Mouse (Mus musculus): ENCODE data around the gene Ceacam18. TPM values are rescaled to one million over a fixed set of nuclear protein-coding genes. Genes with fewer than 3 reads are reported as not detected.
A peak's percentile ranks its signal among the peaks of the same experiment; 100 is the strongest.

The Ceacam18 gene
- polyA plus RNA-seq (2012; rRNA removed) = not detected in 2 replicates

DNA sequence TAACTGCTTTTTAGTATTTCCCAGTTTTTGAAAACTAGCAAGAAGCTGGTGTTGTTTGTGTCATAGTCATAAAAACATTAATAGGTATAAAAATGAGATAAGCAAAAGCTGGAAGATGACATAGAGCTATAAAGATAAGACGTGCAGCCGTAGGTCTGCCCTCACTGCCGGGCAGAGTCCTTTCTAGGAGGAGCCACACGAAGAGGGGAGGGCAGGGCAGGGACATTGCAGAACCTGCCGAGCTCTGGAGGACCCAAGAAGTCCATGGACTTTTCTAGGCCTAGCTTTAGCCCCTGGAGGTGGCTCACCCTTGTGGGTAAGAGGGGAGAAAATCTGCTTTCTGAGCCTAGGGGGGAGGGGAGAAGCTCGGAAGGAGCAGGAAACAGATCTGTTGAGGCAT is at the start of gene Ceacam18:
Gene Ceacam18, plus strand, starts transcription at position 208 of the 400 bp plus-strand sequence.
- no peaks in the 10 kb centered on the region; the same call in 1 of the 2 replicates for H3K4me1 ChIP-seq (ENCODE audit: control insufficient read depth, insufficient read depth, low read length)
- no peak for DNase-seq
- H3K4me3 ChIP-seq (replicated peaks; ENCODE audit: extremely low read depth, low read depth, low read length) = no peak within 1 kb of the TSS
- TF ChIP-seq POLR2A (IDR thresholded peaks at IDR 0.05; ENCODE audit: borderline replicate concordance, extremely low read depth, low read depth, low read length) (no peak), CTCF (IDR thresholded peaks at IDR 0.05; ENCODE audit: insufficient read depth, low read length) (no peak)
- WGBS = 43% methylated on average over 6 of the region's 6 CpGs

DNA sequence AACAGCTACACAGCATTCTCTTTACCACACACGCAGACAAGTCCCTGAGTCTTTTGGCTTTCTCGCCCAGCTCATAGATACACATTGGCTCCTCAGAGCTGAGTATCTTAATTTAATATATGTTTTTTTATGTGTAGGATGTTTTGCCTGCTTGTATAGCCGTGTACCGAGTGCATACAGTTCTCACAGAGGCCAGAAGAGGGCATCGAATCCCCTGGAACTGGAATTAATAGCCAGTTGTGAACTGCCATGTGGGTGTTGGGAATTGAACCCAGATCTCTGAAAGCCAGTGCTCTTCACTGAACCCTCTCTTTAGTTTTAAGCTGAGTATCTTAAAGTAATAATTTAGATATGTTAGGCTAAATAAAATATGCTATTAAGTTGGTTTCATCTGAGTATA is 49.7 kb upstream of the Ceacam18 start:
- TF ChIP-seq POLR2A (IDR thresholded peaks at IDR 0.05; ENCODE audit: borderline replicate concordance, extremely low read depth, low read depth, low read length) (no peak), CTCF (IDR thresholded peaks at IDR 0.05; ENCODE audit: insufficient read depth, low read length) (no peak)
- no peak for DNase-seq
- Histone ChIP-seq H3K4me1 (ENCODE audit: control insufficient read depth, insufficient read depth, low read length) (peaks cover 3% of the 10 kb centered on the region; the same call in 1 of the 2 replicates), H3K4me3 (replicated peaks; ENCODE audit: extremely low read depth, low read depth, low read length) (no peak overlapping the region)
- WGBS = 91% methylated on average over 5 of the region's 5 CpGs

- Histone ChIP-seq H3K4me1 (ENCODE audit: control insufficient read depth, insufficient read depth, low read length) (no peaks in the 10 kb centered on the region), H3K4me3 (replicated peaks; ENCODE audit: extremely low read depth, low read depth, low read length) (no peak overlapping the region)
- 35% methylated on average over 5 of the region's 5 CpGs for WGBS
- DNase-seq = no peak
- no peak for TF ChIP-seq POLR2A (IDR thresholded peaks at IDR 0.05; ENCODE audit: borderline replicate concordance, extremely low read depth, low read depth, low read length)
- no peak for TF ChIP-seq CTCF (IDR thresholded peaks at IDR 0.05; ENCODE audit: insufficient read depth, low read length)
These were observed 32.6 kb upstream of the Ceacam18 start for GRCm38 (mm10) chr7:43601884-43602283.

- no peak for TF ChIP-seq POLR2A (IDR thresholded peaks at IDR 0.05; ENCODE audit: borderline replicate concordance, extremely low read depth, low read depth, low read length)
- no peak for TF ChIP-seq CTCF (IDR thresholded peaks at IDR 0.05; ENCODE audit: insufficient read depth, low read length)
- no peaks in the 10 kb centered on the region for H3K4me1 ChIP-seq (ENCODE audit: control insufficient read depth, insufficient read depth, low read length)
- 12% methylated on average over 41 of the region's 41 CpGs for WGBS
- peak within 1 kb of the TSS; percentile 29 for H3K4me3 ChIP-seq (replicated peaks; ENCODE audit: extremely low read depth, low read depth, low read length)
- DNase-seq = peak; percentile 38
These were observed 27.4 kb upstream of the Ceacam18 start, which contains the start of gene Zfp819 for GRCm38 (mm10) chr7:43606896-43607742. Gene Zfp819 (plus strand): TSS chr7:43607169.

GRCm38 (mm10) chr7:43607743-43608287 is 26.7 kb upstream of the Ceacam18 start:
- TF ChIP-seq CTCF (IDR thresholded peaks at IDR 0.05; ENCODE audit: insufficient read depth, low read length) (no peak), POLR2A (IDR thresholded peaks at IDR 0.05; ENCODE audit: borderline replicate concordance, extremely low read depth, low read depth, low read length) (no peak)
- 25% methylated on average over 5 of the region's 5 CpGs for WGBS
- no peak for DNase-seq
- H3K4me1 ChIP-seq (ENCODE audit: control insufficient read depth, insufficient read depth, low read length) = no peaks in the 10 kb centered on the region
- H3K4me3 ChIP-seq (replicated peaks; ENCODE audit: extremely low read depth, low read depth, low read length) = no peak overlapping the region

GRCm38 (mm10) chr7:43608316-43608824 is 26.1 kb upstream of the Ceacam18 start:
- Histone ChIP-seq H3K4me3 (replicated peaks; ENCODE audit: extremely low read depth, low read depth, low read length) (no peak overlapping the region), H3K4me1 (ENCODE audit: control insufficient read depth, insufficient read depth, low read length) (no peaks in the 10 kb centered on the region)
- 63% methylated on average over 7 of the region's 7 CpGs for WGBS
- DNase-seq = no peak
- TF ChIP-seq CTCF (IDR thresholded peaks at IDR 0.05; ENCODE audit: insufficient read depth, low read length) = no peak
- no peak for TF ChIP-seq POLR2A (IDR thresholded peaks at IDR 0.05; ENCODE audit: borderline replicate concordance, extremely low read depth, low read depth, low read length)

GRCm38 (mm10) chr7:43613816-43614551 is 20.5 kb upstream of the Ceacam18 start:
- DNase-seq = no peak
- WGBS = 81% methylated on average over 14 of the region's 14 CpGs
- no peak for TF ChIP-seq POLR2A (IDR thresholded peaks at IDR 0.05; ENCODE audit: borderline replicate concordance, extremely low read depth, low read depth, low read length)
- no peak for TF ChIP-seq CTCF (IDR thresholded peaks at IDR 0.05; ENCODE audit: insufficient read depth, low read length)
- Histone ChIP-seq H3K4me1 (ENCODE audit: control insufficient read depth, insufficient read depth, low read length) (no peaks in the 10 kb centered on the region), H3K4me3 (replicated peaks; ENCODE audit: extremely low read depth, low read depth, low read length) (no peak overlapping the region)

GRCm38 (mm10) chr7:43622927-43623326 is 11.6 kb upstream of the Ceacam18 start:
- Histone ChIP-seq H3K4me3 (replicated peaks; ENCODE audit: extremely low read depth, low read depth, low read length) (no peak overlapping the region), H3K4me1 (ENCODE audit: control insufficient read depth, insufficient read depth, low read length) (no peaks in the 10 kb centered on the region)
- TF ChIP-seq CTCF (IDR thresholded peaks at IDR 0.05; ENCODE audit: insufficient read depth, low read length) (no peak), POLR2A (IDR thresholded peaks at IDR 0.05; ENCODE audit: borderline replicate concordance, extremely low read depth, low read depth, low read length) (no peak)
- DNase-seq = no peak
- 64% methylated on average over 7 of the region's 7 CpGs for WGBS

DNA sequence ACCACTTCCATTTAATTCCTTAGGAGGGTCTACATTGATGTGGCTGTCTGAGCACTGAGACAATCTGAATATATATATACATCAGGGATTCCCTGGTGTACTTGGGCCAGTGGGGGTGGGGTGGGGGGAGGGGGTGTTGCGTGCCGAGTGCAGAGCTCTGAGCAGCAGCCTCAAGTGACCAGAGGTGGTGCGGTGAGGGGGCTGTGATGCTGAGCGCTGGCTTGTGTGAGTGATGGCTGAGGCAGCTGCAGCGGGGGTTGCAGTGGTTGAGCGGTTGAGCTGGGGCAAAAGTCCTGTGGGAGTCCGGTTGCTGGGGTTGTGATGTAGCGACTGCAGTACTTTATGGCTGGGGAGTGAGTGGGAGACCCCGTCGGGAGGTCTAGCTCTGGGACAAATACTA is 10.7 kb upstream of the Ceacam18 start:
- no peak for DNase-seq
- TF ChIP-seq CTCF (IDR thresholded peaks at IDR 0.05; ENCODE audit: insufficient read depth, low read length) (no peak), POLR2A (IDR thresholded peaks at IDR 0.05; ENCODE audit: borderline replicate concordance, extremely low read depth, low read depth, low read length) (no peak)
- no peaks in the 10 kb centered on the region for H3K4me1 ChIP-seq (ENCODE audit: control insufficient read depth, insufficient read depth, low read length)
- WGBS = 16% methylated on average over 10 of the region's 10 CpGs
- H3K4me3 ChIP-seq (replicated peaks; ENCODE audit: extremely low read depth, low read depth, low read length) = no peak overlapping the region
